Comparison of ENCODE assay signal across 17 mouse cellular contexts in genomic region chr3:102060065-102060464, GRCm38 (mm10). TPM values are rescaled to one million over a fixed set of nuclear protein-coding genes. Genes with fewer than 3 reads are reported as not detected.
A peak's percentile ranks its signal among the peaks of the same experiment; 100 is the strongest.
DNase-seq lines count a peak whose midpoint lies in the region; ATAC-seq and TF ChIP-seq lines count a peak whose summit lies in the region.
"Had no signal": no experiment of that assay in that cellular context is flagged by ENCODE, and none has a peak within 500 bp of the region (broad histone marks: within the 10 kb centered on the region; RNA-seq: fewer than 3 reads in every experiment).

No protein-coding gene starts in this region.

- no peak overlapping the region for H3K9ac ChIP-seq in forebrain, postnatal 0 days
- no peak overlapping the region for H3K9ac ChIP-seq in forebrain, embryonic 13.5 days
- H3K9ac ChIP-seq: embryonic facial prominence, embryonic 12.5 days; intestine, embryonic 15.5 days; limb, embryonic 13.5 days; midbrain, embryonic 12.5 days had no signal

- WGBS in forebrain, postnatal 0 days: 78% methylated on average over 6 of the region's 6 CpGs
- 76% methylated on average over 6 of the region's 6 CpGs for WGBS in forebrain, embryonic 13.5 days

- H3K4me1 ChIP-seq in forebrain, postnatal 0 days (ENCODE audit: insufficient read depth): no peaks in the 10 kb centered on the region
- peaks cover 11% of the 10 kb centered on the region; the same call in 1 of the 2 replicates for H3K4me1 ChIP-seq in forebrain, embryonic 13.5 days

- intact Hi-C loops in left cerebral cortex, adult 2 months (cut with DNase I): loop anchor here (10.0 kb wide), 1 partner anchor 565 kb away; no protein-coding TSS in a partner anchor
- intact Hi-C loops in left cerebral cortex, postnatal 25 days (cut with DNase I): loop anchor here (5.0 kb wide), 1 partner anchor 163 kb away; no protein-coding TSS in a partner anchor

- H3K9me3 ChIP-seq in forebrain, postnatal 0 days (ENCODE audit: low read length): no peaks in the 10 kb centered on the region
- H3K9me3 ChIP-seq in forebrain, embryonic 13.5 days (replicated peaks): no peaks in the 10 kb centered on the region
- H3K9me3 ChIP-seq: embryonic facial prominence, embryonic 12.5 days; intestine, embryonic 15.5 days; limb, embryonic 13.5 days; midbrain, embryonic 12.5 days had no signal

- no peak overlapping the region for H3K4me3 ChIP-seq in forebrain, postnatal 0 days (ENCODE audit: low read depth, low read length)
- no peak overlapping the region for H3K4me3 ChIP-seq in forebrain, embryonic 13.5 days
- no peak overlapping the region for H3K4me3 ChIP-seq in left cerebral cortex, adult 2 months
- H3K4me3 ChIP-seq: embryonic facial prominence, embryonic 12.5 days; intestine, embryonic 15.5 days; limb, embryonic 13.5 days; midbrain, embryonic 12.5 days had no signal

- no peak for DNase-seq in forebrain, postnatal 0 days
- no peak for DNase-seq in left cerebral cortex, adult 2 months (ENCODE audit: extremely low spot score in 1 of 2, low spot score in 2 of 2)
- no peak for DNase-seq in left cerebral cortex, postnatal 25 days (ENCODE audit: low spot score in 2 of 2)
- DNase-seq in 3T3-L1 (ENCODE audit: low read depth, low spot score) (peak; percentile 40), NIH3T3 (ENCODE audit: low read depth) (peak; percentile 22)
- no peak for DNase-seq in thymus, postnatal 25 days
- DNase-seq: adrenal gland, postnatal 10 days; kidney, postnatal 36 days; thymus, postnatal 36 days had no signal

- no peaks in the 10 kb centered on the region for H3K27me3 ChIP-seq in forebrain, postnatal 0 days (ENCODE audit: insufficient read depth, low read length)
- no peaks in the 10 kb centered on the region for H3K27me3 ChIP-seq in forebrain, embryonic 13.5 days
- H3K27me3 ChIP-seq: embryonic facial prominence, embryonic 12.5 days; intestine, embryonic 15.5 days; limb, embryonic 13.5 days; midbrain, embryonic 12.5 days had no signal

- H3K27ac ChIP-seq in forebrain, postnatal 0 days (ENCODE audit: low read depth, low read length): no peak overlapping the region
- H3K27ac ChIP-seq in forebrain, embryonic 13.5 days: no peak overlapping the region
- no peak overlapping the region for H3K27ac ChIP-seq in left cerebral cortex, adult 2 months
- H3K27ac ChIP-seq: embryonic facial prominence, embryonic 12.5 days; intestine, embryonic 15.5 days; limb, embryonic 13.5 days; midbrain, embryonic 12.5 days had no signal

- H3K4me2 ChIP-seq in forebrain, postnatal 0 days (ENCODE audit: low read depth): no peak overlapping the region
- no peak overlapping the region for H3K4me2 ChIP-seq in forebrain, embryonic 13.5 days
- H3K4me2 ChIP-seq: embryonic facial prominence, embryonic 12.5 days; intestine, embryonic 15.5 days; limb, embryonic 13.5 days; midbrain, embryonic 12.5 days had no signal

- ATAC-seq in forebrain, postnatal 0 days: no peak
- no peak for ATAC-seq in forebrain, embryonic 13.5 days
- ATAC-seq: intestine, embryonic 15.5 days had no signal

- H3K36me3 ChIP-seq in forebrain, postnatal 0 days (ENCODE audit: insufficient read depth): no peaks in the 10 kb centered on the region
- H3K36me3 ChIP-seq in forebrain, embryonic 13.5 days (ENCODE audit: poor library complexity, severe bottlenecking): no peaks in the 10 kb centered on the region
- H3K36me3 ChIP-seq: embryonic facial prominence, embryonic 12.5 days; intestine, embryonic 15.5 days; limb, embryonic 13.5 days; midbrain, embryonic 12.5 days had no signal

- TF ChIP-seq CTCF in forebrain, postnatal 0 days (IDR thresholded peaks at IDR 0.05; ENCODE audit: low read depth): 0 out of 2 replicates have a peak, but pooled peaks have one; percentile 9
- TF ChIP-seq CTCF in left cerebral cortex, adult 2 months (IDR thresholded peaks at IDR 0.05): peak; percentile 28

RNA-seq across cellular contexts. Expression of gene Casq2, which starts 26.1 kb away (rescaled TPM):
- 2.3 and 5.3 TPM in 2 replicates for total RNA-seq in forebrain, postnatal 0 days (2014; rRNA removed)
- 0.59 and 1.1 TPM in 2 replicates for polyA plus RNA-seq in forebrain, postnatal 0 days (2015; fragmentation: Nextera tagmentation; extraction: Ambion mirVana)
- 0.10 and 0.39 TPM in 2 replicates for polyA plus RNA-seq in forebrain, embryonic 13.5 days (2015; fragmentation: Nextera tagmentation; extraction: Ambion mirVana)
- 1 to 10 TPM in 1 of 2 experiments, under 1 TPM in 1; 0.68 to 1.4 TPM for total RNA-seq in left cerebral cortex, adult 2 months (2021)
- 1 to 10 TPM; 1.3 to 1.4 TPM for total RNA-seq in left cerebral cortex, postnatal 25 days (2021)
- total RNA-seq: granulocyte monocyte progenitor cell, adult 5-6 weeks had no signal

RNA-seq across cellular contexts. Expression of gene Nhlh2, which starts 50.2 kb away (rescaled TPM):
- total RNA-seq in forebrain, postnatal 0 days (2014; rRNA removed): 8.6 and 19.0 TPM in 2 replicates
- 7.0 and 14.6 TPM in 2 replicates for polyA plus RNA-seq in forebrain, postnatal 0 days (2015; fragmentation: Nextera tagmentation; extraction: Ambion mirVana)
- polyA plus RNA-seq in forebrain, embryonic 13.5 days (2015; fragmentation: Nextera tagmentation; extraction: Ambion mirVana): 34.4 and 44.4 TPM in 2 replicates
- under 1 TPM; 0.26 to 0.52 TPM for total RNA-seq in left cerebral cortex, adult 2 months (2021)
- under 1 TPM; 0.18 to 0.27 TPM for total RNA-seq in left cerebral cortex, postnatal 25 days (2021)
- total RNA-seq: granulocyte monocyte progenitor cell, adult 5-6 weeks; heart, postnatal 25 days had no signal
- polyA plus RNA-seq: intestine, embryonic 15.5 days; lung, embryonic 16.5 days had no signal

Comparison
In these comparisons a context has a peak if more than half of its experiments do, and no peak if none do; other contexts are left out.
1. DNase-seq: peak in 3T3-L1 (single experiment) and NIH3T3 (single experiment); none in forebrain, postnatal 0 days (single experiment), left cerebral cortex, adult 2 months (0 of 2), left cerebral cortex, postnatal 25 days (0 of 2) and thymus, postnatal 25 days (single experiment).